Mouse (Mus musculus) intestine, embryonic 14.5 days (tissue): ENCODE results near the gene Jag1. TPM values are rescaled to one million over a fixed set of nuclear protein-coding genes. Genes with fewer than 3 reads are reported as not detected.

Source experiments
- ATAC-seq: fragments of 200-750 bp; cut with Nextera tagmentation; replicated peaks from 2 replicates; pipeline ENCODE4 v1.8.0; 2017; ENCODE audit warnings: low read depth, moderate number of reproducible peaks, moderate TSS enrichment, moderate library complexity; ENCODE audit not compliant: low FRiP score, low TSS enrichment
- DNase-seq: peaks from one replicate; pipeline ENCODE4 v3.0.0-alpha.2; 2018; ENCODE audit warnings: low spot score
- H3K27ac ChIP-seq: fragments of 300-500 bp; sonication (generic); 2 replicates; pipeline ENCODE4 v1.5.1; 2014; ENCODE audit warnings: low read depth, mild to moderate bottlenecking, control low read depth
- H3K27me3 ChIP-seq: fragments of 300-500 bp; sonication (generic); replicated peaks from 2 replicates; pipeline ENCODE4 v1.6.1; 2014; ENCODE audit warnings: low read length, control low read depth; ENCODE audit not compliant: control insufficient read depth, insufficient read depth
- H3K36me3 ChIP-seq: fragments of 300-500 bp; sonication (generic); 2 replicates; pipeline ENCODE4 v1.6.1; 2014; ENCODE audit warnings: low read length, control low read depth; ENCODE audit not compliant: control insufficient read depth, insufficient read depth
- H3K4me1 ChIP-seq: fragments of 300-500 bp; sonication (generic); replicated peaks from 2 replicates; pipeline ENCODE4 v1.6.1; 2014; ENCODE audit warnings: low read length, control low read depth, mixed read lengths; ENCODE audit not compliant: control insufficient read depth, insufficient read depth
- H3K4me2 ChIP-seq: fragments of 300-500 bp; sonication (generic); 2 replicates; pipeline ENCODE4 v1.6.1; 2014; ENCODE audit warnings: low read length
- H3K4me3 ChIP-seq: fragments of 300-500 bp; sonication (generic); 2 replicates; pipeline ENCODE4 v1.5.1; 2014; ENCODE audit warnings: low read depth, low read length, control low read depth, mixed read lengths
- H3K9ac ChIP-seq: fragments of 300-500 bp; sonication (generic); 2 replicates; pipeline ENCODE4 v1.6.1; 2014; ENCODE audit warnings: mild to moderate bottlenecking, low read length
- H3K9me3 ChIP-seq: fragments of 300-500 bp; sonication (generic); 2 replicates; pipeline ENCODE4 v1.6.1; 2016; ENCODE audit warnings: low read length, control low read depth; ENCODE audit not compliant: control insufficient read depth
- WGBS: fragments of 180-500 bp; shearing (Covaris S2); extraction: QIAGEN DNeasy Blood & Tissue Kit; methylation state at CpG from one replicate; pipeline ENCODE4 v1.1.7; 2014; 5-methylcytosine and 5-hydroxymethylcytosine counted together
- polyA plus RNA-seq: library from polyadenylated mRNA; unstranded; fragments of >200 nt; fragmentation: Nextera tagmentation; extraction: Ambion mirVana; gene quantifications from 2 replicates; pipeline ENCODE4 v1.2.1, GENCODE M21; 2014

The Jag1 gene
- polyA plus RNA-seq, 1 experiment from 2014 or later: 20.6 TPM

DNA sequence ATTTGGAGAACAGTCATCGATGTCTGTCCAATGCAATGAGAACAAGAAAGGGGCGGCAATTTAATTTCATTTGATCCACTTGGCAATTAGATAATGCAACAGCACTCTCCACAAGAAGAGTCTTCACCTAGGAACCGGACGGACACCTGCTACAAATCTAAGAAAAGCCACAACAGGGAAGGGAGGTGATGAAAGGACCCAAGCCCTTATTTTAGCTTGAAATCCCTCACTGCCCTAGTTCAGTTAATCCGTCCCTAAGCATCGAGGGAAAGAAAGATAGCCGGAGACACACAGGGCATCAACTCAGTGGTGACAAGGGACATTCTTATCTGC is 23.2 kb downstream of the Jag1 start:
- no peaks in the 10 kb centered on the region for H3K27me3 ChIP-seq
- WGBS: 85% methylated on average over 7 of the region's 7 CpGs

DNA sequence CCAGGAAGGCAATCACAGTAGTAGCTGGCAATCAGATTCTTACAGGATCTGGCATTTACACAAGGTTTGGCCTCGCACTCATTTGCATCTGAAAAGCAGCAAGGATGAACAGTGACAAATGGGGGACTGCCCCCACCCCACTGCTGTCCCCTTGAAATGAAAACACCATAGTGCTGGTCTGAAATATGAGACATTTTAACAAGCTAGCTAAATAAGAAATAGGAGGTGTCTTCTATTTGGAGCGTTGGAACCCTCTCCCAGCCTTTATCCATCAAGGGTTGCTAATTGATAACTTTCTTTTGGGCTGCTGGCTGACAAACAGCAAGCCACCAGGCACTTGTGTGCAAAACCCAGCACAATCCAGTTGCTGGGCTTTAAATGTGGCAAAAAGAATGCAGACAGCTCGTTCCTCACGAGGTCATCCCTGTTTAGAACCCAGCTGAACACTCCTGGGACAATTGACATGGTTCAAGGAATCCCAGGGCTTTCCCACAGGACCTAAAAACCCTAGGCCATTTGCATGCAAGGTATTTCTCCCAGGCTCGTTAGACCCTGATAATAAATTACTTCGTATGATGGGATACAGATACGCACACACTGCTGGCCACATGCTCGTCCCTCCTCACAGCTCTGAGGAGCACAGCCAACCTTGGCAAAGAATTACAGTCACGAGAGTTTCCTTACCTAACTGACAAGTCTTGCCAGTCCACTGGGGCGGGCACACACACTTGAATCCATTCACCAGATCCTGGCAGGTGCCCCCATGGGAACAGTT is 23.7 kb downstream of the Jag1 start:
- no peak for ATAC-seq

More for the DNA sequence above, 23.2 kb downstream of the Jag1 start:
- Histone ChIP-seq H3K4me1 (no peaks in the 10 kb centered on the region), H3K9me3 (no peaks in the 10 kb centered on the region), H3K36me3 (peaks cover 92% of the 10 kb centered on the region), H3K9ac (no peak overlapping the region), H3K4me2 (no peak overlapping the region), H3K27ac (no peak overlapping the region), H3K4me3 (no peak overlapping the region)
- DNase-seq: no peak
- ATAC-seq: no peak

DNA sequence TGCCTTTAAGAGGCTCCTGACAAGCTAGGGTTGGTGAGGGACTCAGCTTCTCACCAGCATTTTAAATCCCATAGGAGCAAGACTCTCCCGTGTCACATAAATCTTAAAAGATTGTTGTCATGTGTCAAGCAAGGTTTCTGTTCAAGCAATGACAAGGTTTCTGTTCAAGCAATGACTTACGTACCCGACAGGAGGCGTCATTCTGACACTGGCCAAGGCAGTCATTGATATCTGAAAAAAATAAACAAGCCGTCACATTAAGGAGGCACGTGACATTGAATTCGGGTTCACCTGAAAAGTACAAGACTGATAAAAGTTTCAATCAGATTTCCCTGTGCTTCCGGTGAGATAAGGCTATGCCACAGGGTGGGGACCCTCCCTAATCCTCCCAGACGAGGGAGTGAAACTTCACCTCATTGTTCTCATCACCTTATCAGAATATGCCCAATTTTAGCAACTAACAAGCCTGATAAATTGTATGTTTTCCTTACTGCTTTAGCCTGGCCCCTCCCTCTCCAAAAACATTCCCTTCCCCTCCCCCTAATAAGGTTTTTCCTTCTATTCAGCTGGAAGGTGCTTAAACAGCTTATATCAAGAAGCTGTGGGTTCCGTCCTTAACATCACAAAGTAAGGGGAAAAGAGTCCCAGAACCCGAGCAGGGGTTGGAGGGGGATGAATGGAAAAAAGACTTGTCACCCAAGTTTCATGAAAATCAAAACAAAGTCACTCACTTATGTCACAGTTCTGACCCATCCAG is 24.5 kb downstream of the Jag1 start:
- Histone ChIP-seq H3K27me3 (no peaks in the 10 kb centered on the region), H3K9me3 (no peaks in the 10 kb centered on the region), H3K36me3 (peaks cover 95% of the 10 kb centered on the region), H3K27ac (no peak overlapping the region), H3K9ac (no peak overlapping the region), H3K4me3 (no peak overlapping the region), H3K4me1 (no peaks in the 10 kb centered on the region), H3K4me2 (no peak overlapping the region)
- WGBS: 66% methylated on average over 11 of the region's 11 CpGs
- DNase-seq (no peak), ATAC-seq (no peak)

More for the DNA sequence above, 23.7 kb downstream of the Jag1 start:
- no peak for DNase-seq
- H3K4me3 ChIP-seq: no peak overlapping the region
- H3K27me3 ChIP-seq: no peaks in the 10 kb centered on the region
- H3K36me3 ChIP-seq: peaks cover 92% of the 10 kb centered on the region
- H3K9me3 ChIP-seq: no peaks in the 10 kb centered on the region
- H3K9ac ChIP-seq: no peak overlapping the region
- no peak overlapping the region for H3K27ac ChIP-seq
- H3K4me2 ChIP-seq: no peak overlapping the region
- H3K4me1 ChIP-seq: no peaks in the 10 kb centered on the region
- WGBS: 50% methylated on average over 10 of the region's 10 CpGs

DNA sequence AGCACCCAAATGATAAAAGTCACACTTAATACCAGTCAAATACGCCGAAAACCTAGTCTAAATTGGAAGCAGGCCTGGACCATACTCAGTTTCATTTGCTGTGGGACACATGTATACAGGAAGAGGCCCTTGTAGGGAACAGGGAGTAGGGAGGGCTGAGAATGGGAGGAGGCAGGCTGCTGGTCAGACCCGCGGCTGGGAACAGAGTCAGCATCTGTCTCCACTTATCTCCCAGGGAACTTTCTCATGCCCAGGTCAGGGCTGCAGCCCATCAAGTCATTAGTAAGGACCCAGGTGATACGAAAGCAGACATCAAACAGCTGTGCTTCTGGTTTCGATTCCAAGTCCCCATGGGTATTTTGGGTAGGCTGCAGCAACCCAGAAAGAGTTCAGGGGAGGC is 28.7 kb downstream of the Jag1 start:
- H3K4me2 ChIP-seq: no peak overlapping the region
- H3K27ac ChIP-seq: no peak overlapping the region
- 49% methylated on average over 6 of the region's 6 CpGs for WGBS
- no peak overlapping the region for H3K4me3 ChIP-seq
- H3K9me3 ChIP-seq: no peaks in the 10 kb centered on the region
- DNase-seq: no peak
- no peaks in the 10 kb centered on the region for H3K27me3 ChIP-seq
- H3K9ac ChIP-seq: no peak overlapping the region
- ATAC-seq: no peak
- H3K36me3 ChIP-seq: peaks cover 99% of the 10 kb centered on the region
- no peaks in the 10 kb centered on the region for H3K4me1 ChIP-seq

DNA sequence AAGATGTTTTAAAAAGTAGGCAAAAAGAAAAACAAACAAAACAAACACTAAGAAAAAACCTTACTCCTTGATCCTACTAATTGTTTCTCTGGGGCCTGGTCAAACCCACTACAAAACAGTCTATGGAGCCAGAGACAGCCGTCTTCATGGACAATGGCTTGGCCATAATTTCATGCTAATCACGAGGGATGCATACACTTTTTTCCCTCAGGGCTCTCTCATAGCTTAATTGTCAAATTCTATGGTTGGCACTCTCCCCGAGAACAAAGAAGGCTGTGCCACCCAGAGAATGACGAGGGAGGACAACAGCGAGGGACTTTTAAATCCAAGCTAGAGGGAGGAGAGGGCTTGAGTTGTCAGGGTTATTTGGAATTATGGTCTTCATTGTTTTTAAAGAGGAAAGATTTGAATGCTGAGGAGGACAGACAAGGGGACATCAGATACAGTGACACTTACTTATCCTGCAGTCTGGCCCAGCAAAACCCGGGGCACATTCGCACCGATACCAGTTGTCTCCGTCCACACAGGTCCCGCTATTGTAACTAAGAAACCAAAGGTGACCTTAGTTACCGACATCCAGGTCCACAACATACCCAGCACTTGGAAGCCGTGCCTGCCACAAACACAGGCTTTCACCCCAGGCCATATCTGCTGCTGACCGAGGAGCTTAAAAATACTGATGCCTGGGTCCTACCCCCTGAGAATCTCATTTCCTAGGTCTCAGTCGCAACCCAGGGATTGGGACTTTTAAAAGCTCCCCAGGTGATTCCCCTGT is 29.6 kb downstream of the Jag1 start:
- ATAC-seq (no peak), DNase-seq (no peak)
- H3K27ac ChIP-seq: no peak overlapping the region
- H3K9me3 ChIP-seq: no peaks in the 10 kb centered on the region
- no peaks in the 10 kb centered on the region for H3K4me1 ChIP-seq
- 85% methylated on average over 14 of the region's 14 CpGs for WGBS
- no peak overlapping the region for H3K9ac ChIP-seq
- no peak overlapping the region for H3K4me3 ChIP-seq
- H3K4me2 ChIP-seq: no peak overlapping the region
- H3K36me3 ChIP-seq: peaks cover 94% of the 10 kb centered on the region
- no peaks in the 10 kb centered on the region for H3K27me3 ChIP-seq

DNA sequence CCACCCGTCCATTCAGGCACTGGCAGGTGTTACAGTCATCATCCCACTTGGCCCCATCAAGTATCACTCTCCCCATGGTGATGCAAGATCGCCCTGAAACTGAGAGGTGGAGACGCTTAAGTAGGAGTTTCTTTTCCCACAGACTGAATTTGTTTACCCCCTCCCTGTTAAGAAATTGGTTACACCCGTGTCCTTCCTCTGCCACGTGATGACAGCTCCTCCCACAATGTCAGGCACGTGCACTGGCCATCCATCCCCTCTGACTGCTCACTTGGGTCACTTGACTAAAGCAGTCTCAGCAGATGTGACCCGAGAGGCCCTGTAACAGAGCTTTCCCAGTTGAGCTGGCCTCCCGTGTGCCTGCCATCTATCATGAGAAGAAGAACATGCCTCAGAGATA is 31.2 kb downstream of the Jag1 start:
- Histone ChIP-seq H3K9me3 (no peaks in the 10 kb centered on the region), H3K4me2 (no peak overlapping the region), H3K4me1 (peaks cover 6% of the 10 kb centered on the region), H3K27me3 (no peaks in the 10 kb centered on the region), H3K36me3 (peaks cover 82% of the 10 kb centered on the region), H3K9ac (no peak overlapping the region), H3K27ac (no peak overlapping the region), H3K4me3 (no peak overlapping the region)
- no peak for DNase-seq
- no peak for ATAC-seq
- WGBS: 74% methylated on average over 8 of the region's 8 CpGs

DNA sequence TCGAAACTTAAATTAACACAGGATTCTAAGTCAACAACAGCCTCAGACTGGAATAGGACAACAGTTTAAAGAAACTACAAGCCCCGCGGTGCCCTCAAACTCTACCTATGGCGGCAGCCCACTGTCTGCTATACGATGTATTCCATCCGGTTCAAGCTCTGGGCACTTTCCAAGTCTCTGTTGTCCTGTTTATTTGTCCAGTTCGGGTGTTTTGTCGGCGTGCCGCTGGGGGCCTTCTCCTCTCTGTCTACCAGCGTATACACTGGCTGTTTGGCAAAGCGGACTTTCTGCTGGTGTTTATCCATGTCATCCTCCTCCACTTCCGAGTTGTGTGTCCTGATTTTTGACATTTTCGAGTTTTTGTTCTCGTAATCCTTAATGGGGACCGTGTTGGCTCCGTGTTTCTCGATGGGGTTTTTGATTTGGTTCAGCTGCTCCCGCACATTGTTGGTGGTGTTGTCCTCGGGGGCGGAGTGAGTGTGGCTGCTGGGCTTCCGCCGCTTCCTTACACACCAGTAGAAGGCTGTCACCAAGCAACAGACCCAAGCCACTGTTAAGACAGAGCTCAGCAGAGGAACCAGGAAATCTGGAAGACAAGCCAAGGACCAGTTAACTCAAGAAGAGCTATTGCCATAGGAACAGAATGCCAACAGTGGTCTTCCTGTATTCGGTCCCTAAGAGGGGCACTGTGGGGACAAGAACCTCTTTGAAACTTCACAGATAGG is 33.4 kb downstream of the Jag1 start:
- Histone ChIP-seq H3K4me1 (peaks cover 15% of the 10 kb centered on the region), H3K4me3 (no peak overlapping the region), H3K4me2 (no peak overlapping the region), H3K27me3 (no peaks in the 10 kb centered on the region), H3K9me3 (no peaks in the 10 kb centered on the region), H3K36me3 (peaks cover 61% of the 10 kb centered on the region), H3K9ac (no peak overlapping the region), H3K27ac (no peak overlapping the region)
- 90% methylated on average over 24 of the region's 24 CpGs for WGBS
- ATAC-seq (no peak), DNase-seq (no peak)

DNA sequence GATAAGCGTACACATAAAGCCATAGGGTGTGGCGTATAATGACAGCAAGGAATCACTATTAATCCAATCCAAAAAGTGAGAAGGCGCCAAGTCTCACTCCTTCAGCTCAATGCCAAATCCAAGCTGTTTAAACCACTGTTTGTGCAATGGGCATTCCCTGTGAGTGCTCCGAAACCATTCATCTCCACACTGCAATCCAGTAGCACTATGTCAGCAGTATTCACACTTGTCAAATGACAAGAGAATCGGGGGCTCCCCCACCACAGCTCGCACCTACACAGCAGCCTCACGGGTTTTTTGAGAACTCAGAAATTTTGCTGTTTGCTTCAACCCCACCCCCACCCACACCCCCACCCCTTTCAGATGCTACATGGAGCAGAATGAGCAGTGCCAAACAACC is 35.4 kb downstream of the Jag1 start:
- H3K36me3 ChIP-seq: peaks cover 40% of the 10 kb centered on the region
- 88% methylated on average over 7 of the region's 7 CpGs for WGBS
- no peak for ATAC-seq

More for the DNA sequence above, 35.4 kb downstream of the Jag1 start:
- Histone ChIP-seq H3K4me1 (peaks cover 15% of the 10 kb centered on the region), H3K9me3 (no peaks in the 10 kb centered on the region), H3K4me2 (no peak overlapping the region), H3K27ac (no peak overlapping the region), H3K9ac (no peak overlapping the region), H3K4me3 (no peak overlapping the region), H3K27me3 (no peaks in the 10 kb centered on the region)
- no peak for DNase-seq
